Mouse (Mus musculus): ENCODE measurements around the gene Rps3. TPM values are rescaled to one million over a fixed set of nuclear protein-coding genes. Genes with fewer than 3 reads are reported as not detected.

The Rps3 gene
- polyA plus RNA-seq, 1 experiment from 2014 or later: 490 TPM

DNA sequence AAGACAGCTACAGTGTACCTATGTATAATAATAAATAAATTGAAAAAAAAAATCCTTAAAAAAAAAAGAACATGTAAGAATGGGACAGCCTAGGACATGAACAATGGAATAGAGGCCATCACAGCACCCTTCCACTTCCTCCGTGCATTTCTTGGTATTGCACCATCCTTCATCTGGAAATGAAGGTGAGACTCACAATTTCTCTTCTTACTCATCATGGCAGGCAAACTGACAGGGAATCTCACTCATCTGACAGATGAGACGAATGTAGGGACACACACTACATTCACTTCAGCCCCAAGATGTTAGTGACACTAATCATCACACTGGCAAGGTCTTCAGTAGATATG lies 8.0 kb downstream of the Rps3 start:
- peak overlapping the region; percentile 60; the same call in 1 of the 2 replicates for H3K27ac ChIP-seq (ENCODE audit: poor library complexity, severe bottlenecking)
- no peaks in the 10 kb centered on the region for H3K9me3 ChIP-seq (replicated peaks)
- H3K4me3 ChIP-seq: no peak overlapping the region
- no peak for ATAC-seq (ENCODE audit: insufficient number of reproducible peaks, low FRiP score)
- H3K4me2 ChIP-seq: no peak overlapping the region
- H3K36me3 ChIP-seq: peaks cover 77% of the 10 kb centered on the region
- WGBS: 78% methylated on average over 2 of the region's 2 CpGs
- peaks cover 31% of the 10 kb centered on the region for H3K4me1 ChIP-seq (replicated peaks)
- no peaks in the 10 kb centered on the region for H3K27me3 ChIP-seq (replicated peaks)
- H3K9ac ChIP-seq: no peak overlapping the region

DNA sequence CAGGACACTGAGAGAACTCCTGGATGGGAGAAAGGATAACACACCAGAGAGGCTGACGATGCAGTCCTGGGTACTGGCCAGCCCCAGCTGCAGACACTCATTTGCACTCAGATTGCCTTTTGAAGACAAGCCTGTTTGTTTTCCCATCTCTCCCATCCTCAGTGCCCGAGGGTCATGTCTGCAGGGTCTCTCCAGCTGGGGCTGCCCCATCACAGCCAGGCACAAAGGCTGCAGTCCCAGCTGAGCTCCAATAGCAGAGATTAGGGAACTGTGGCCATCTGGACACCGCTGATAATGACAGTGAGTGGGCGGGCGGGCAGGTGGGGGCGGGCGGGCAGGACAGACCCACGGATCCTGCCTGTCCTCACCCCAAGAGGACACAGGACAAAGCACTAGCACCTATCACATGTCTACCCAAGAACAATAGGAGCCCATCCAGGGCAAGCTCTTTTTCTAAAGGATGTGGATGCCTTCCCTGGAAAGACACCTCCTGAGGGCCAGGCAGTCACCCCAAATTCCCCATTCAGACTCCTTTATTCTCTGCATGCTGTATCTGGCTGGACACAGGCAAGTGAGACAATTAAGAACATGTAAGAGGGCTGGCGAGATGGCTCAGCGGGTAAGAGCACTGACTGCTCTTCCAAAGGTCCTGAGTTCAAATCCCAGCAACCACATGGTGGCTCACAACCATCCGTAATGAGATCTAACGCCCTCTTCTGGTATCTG lies 8.5 kb downstream of the Rps3 start:
- H3K9ac ChIP-seq: peak overlapping the region; percentile 45; the same call in 1 of the 2 replicates
- H3K36me3 ChIP-seq: peaks cover 71% of the 10 kb centered on the region

DNA sequence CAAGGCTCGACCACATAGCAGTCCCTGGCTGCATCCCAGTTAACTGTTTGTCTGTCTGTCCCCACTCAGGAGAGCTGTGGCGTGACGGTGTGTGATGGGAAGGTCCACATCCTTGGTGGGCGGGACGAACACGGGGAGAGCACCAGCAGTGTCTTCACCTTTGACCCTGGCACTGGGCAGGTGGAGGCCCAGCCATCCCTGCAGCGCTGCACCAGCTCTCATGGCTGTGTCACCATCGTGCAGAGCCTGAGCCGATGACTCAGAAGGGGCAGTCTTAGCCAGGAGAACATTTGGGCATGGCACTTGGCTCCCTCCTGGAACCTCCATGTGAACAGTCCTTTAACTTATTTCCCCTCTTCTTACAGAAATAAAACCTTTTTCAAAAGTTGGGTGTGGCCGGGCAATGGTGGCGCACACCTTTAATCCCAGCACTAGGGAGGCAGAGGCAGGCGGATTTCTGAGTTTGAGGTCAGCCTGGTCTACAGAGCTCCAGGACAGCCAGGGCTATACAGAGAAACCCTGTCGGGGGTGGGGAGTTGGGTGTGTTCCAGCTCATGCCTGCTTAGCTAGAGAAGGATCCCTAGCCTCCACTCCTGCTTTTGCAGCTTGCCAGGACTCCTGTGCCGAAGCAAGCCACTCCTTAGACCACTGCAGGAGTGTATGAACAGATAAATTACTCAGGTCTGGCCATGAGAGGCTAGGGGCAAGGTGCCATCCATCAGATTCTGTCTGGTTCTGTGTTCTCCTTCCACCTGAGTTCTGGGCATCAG lies 9.7 kb downstream of the Rps3 start:
- ATAC-seq (ENCODE audit: insufficient number of reproducible peaks, low FRiP score): 0 out of 2 replicates have a peak, but pooled peaks have one; percentile 23
- Histone ChIP-seq H3K27ac (ENCODE audit: poor library complexity, severe bottlenecking) (no peak overlapping the region; the same call in 1 of the 2 replicates), H3K27me3 (replicated peaks) (no peaks in the 10 kb centered on the region), H3K9me3 (replicated peaks) (no peaks in the 10 kb centered on the region), H3K4me3 (no peak overlapping the region), H3K4me2 (no peak overlapping the region), H3K36me3 (peaks cover 60% of the 10 kb centered on the region), H3K9ac (no peak overlapping the region), H3K4me1 (replicated peaks) (peaks cover 21% of the 10 kb centered on the region)
- 80% methylated on average over 14 of the region's 14 CpGs for WGBS

More for the DNA sequence above, 8.5 kb downstream of the Rps3 start:
- Histone ChIP-seq H3K4me3 (no peak overlapping the region), H3K9me3 (replicated peaks) (no peaks in the 10 kb centered on the region), H3K27ac (ENCODE audit: poor library complexity, severe bottlenecking) (peak overlapping the region; percentile 60), H3K27me3 (replicated peaks) (no peaks in the 10 kb centered on the region), H3K4me2 (no peak overlapping the region), H3K4me1 (replicated peaks) (peaks cover 25% of the 10 kb centered on the region)
- 39% methylated on average over 12 of the region's 12 CpGs for WGBS
- ATAC-seq (ENCODE audit: insufficient number of reproducible peaks, low FRiP score): peak; percentile 87

DNA sequence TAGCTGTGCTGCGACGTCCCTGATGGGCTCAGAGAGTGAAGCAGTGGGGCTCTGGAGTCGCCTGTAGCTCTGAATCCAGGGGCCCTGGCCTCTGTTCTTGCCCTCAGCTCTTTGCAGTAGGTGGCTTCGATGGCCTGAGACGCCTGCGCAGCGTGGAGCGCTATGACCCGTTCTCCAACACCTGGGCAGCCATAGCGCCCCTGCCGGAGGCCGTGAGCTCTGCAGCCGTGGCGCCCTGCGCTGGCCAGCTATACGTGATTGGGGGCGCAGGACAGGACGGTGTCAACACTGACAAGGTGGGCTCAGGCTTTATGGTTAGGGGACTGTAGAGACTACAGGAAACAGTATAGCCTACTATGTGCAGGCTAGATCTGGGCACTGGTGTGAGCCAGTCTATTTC lies 12.0 kb downstream of the Rps3 start:
- Histone ChIP-seq H3K9ac (no peak overlapping the region), H3K4me2 (no peak overlapping the region), H3K4me3 (no peak overlapping the region), H3K9me3 (replicated peaks) (no peaks in the 10 kb centered on the region), H3K27me3 (replicated peaks) (no peaks in the 10 kb centered on the region), H3K4me1 (replicated peaks) (peaks cover 40% of the 10 kb centered on the region), H3K36me3 (peaks cover 38% of the 10 kb centered on the region), H3K27ac (ENCODE audit: poor library complexity, severe bottlenecking) (no peak overlapping the region)
- no peak for ATAC-seq (ENCODE audit: insufficient number of reproducible peaks, low FRiP score)
- 47% methylated on average over 18 of the region's 18 CpGs for WGBS

DNA sequence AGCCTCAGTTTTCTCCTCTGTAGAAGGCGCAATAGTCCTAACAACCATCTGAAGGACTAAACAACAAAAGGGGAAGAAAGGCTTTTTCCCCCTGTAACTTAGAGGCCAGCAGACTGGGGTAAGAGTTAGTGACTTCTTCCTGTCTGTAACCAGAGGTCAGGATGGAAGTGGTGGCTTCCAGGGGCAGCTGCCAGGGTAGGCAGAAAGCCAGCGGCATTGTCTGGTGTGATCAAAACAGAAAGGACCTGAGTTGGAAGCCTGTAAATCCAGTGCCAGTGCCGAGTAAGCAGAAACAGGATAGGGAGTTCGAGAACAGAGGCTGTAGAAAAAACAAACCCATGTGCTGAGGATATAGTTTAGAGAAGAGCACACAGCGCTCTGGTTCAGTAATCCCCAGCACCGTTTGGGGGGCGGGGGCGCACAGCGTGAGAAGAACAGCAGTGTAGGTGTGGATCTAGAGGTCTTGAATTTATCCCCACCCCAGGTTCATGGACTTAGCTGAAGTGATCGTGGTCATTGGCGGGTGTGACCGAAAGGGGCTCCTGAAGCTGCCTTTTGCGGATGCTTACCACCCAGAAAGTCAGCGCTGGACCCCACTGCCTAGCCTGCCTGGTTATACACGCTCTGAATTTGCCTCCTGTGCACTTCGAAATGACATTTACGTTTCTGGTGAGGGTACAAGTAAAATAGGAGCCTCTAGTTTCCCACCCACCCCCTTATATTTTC lies 13.7 kb downstream of the Rps3 start:
- Histone ChIP-seq H3K36me3 (peaks cover 34% of the 10 kb centered on the region), H3K9ac (no peak overlapping the region), H3K4me2 (no peak overlapping the region), H3K27ac (ENCODE audit: poor library complexity, severe bottlenecking) (no peak overlapping the region), H3K27me3 (replicated peaks) (no peaks in the 10 kb centered on the region), H3K9me3 (replicated peaks) (no peaks in the 10 kb centered on the region), H3K4me3 (no peak overlapping the region), H3K4me1 (replicated peaks) (peaks cover 49% of the 10 kb centered on the region)
- ATAC-seq (ENCODE audit: insufficient number of reproducible peaks, low FRiP score): no peak
- WGBS: 83% methylated on average over 17 of the region's 17 CpGs

DNA sequence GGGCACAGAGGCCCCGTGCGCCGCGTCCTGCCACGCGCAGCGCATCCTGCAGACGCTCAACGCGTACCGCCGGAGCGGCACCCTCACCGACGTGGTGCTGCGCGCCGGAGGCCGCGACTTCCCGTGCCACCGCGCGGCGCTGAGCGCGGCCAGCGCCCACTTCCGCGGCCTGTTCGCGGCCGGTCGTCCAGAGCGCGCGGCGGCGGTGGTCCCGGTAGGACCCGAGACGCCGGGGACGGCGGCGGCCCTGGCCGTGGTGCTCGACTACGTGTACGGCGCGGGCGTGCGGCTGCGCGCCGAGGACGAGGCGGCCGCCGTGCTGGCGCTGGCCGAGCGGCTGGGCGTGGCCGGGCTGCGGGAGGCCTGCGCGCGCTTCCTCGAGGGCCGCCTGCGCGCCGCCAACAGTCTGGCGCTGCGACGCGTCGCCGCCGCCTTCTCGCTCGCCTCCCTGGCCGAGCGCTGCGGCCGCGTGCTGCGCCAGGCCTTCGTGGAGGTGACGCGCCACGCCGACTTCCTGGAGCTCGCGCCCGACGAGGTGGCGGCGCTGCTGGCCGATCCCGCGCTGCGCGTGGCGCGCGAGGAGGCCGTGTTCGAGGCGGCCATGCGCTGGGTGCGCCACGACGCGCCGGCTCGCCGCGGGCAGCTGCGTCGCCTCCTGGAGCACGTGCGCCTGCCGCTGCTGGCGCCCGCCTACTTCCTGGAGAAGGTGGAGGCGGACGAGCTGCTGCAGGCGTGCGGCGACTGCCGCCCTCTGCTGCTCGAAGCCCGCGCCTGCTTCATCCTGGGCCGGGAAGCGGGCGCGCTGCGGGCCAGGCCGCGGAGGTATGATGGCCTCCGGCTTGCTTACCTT lies 15.0 kb downstream of the Rps3 start:
- 3% methylated on average over 142 of the region's 145 CpGs for WGBS
- H3K4me1 ChIP-seq (replicated peaks): peaks cover 39% of the 10 kb centered on the region
- ATAC-seq (ENCODE audit: insufficient number of reproducible peaks, low FRiP score): peak; percentile 77
- H3K4me3 ChIP-seq: peak overlapping the region; percentile 54
- H3K9me3 ChIP-seq (replicated peaks): no peaks in the 10 kb centered on the region
- peak overlapping the region; percentile 75 for H3K9ac ChIP-seq
- H3K4me2 ChIP-seq: peak overlapping the region; percentile 79
- peaks cover 23% of the 10 kb centered on the region for H3K36me3 ChIP-seq
- no peaks in the 10 kb centered on the region for H3K27me3 ChIP-seq (replicated peaks)
- H3K27ac ChIP-seq (ENCODE audit: poor library complexity, severe bottlenecking): peak overlapping the region; percentile 88

DNA sequence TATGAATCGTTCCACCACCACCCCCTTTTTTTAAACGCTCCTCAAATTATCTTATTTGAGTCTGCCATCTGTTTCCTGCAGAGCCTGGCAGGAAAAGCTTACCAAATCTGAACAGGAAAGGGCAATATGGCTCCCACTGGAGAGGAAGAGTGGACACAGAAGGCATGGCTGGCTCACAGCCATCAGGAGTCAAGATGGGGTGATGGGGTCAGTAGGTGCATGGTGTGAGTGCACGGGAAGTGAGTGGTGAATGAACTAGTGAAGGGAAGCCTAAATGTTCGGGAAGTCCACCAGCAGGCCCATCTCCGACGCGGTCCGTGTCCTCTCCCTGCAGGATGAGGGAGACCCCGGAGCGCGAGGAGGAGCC lies 15.6 kb downstream of the Rps3 start:
- Histone ChIP-seq H3K4me2 (peak overlapping the region; percentile 79), H3K9me3 (replicated peaks) (no peaks in the 10 kb centered on the region), H3K27ac (ENCODE audit: poor library complexity, severe bottlenecking) (peak overlapping the region; percentile 88), H3K4me3 (peak overlapping the region; percentile 54), H3K27me3 (replicated peaks) (no peaks in the 10 kb centered on the region), H3K4me1 (replicated peaks) (peaks cover 39% of the 10 kb centered on the region), H3K9ac (peak overlapping the region; percentile 75), H3K36me3 (peaks cover 18% of the 10 kb centered on the region)
- WGBS: 11% methylated on average over 11 of the region's 11 CpGs
- peak; percentile 44; the same call in 1 of the 2 replicates for ATAC-seq (ENCODE audit: insufficient number of reproducible peaks, low FRiP score)

DNA sequence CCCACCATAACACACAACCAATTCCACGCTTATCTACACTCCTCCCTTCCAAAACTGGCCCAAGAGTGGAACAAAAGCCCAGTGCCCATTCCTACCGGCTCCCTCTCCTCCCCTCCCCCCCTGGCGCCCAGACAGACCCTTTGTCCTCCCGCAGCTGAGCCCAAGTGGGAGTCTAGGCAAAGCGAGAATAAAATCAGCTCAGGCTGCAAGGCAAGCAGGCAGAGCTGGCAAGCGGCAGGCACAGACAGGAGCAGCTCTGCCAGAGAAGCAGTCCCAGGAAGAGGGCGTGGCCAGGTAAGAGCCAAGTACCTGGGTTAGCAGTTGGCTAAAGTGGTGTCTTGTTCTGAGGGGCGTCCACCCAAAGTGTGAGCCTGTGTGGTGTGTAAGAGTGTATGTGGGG lies 17.7 kb downstream of the Rps3 start, which contains the start of gene Klhl35:
TSS of gene Klhl35 (plus strand) at position 194 of the 400 bp plus-strand sequence.
- ATAC-seq (ENCODE audit: insufficient number of reproducible peaks, low FRiP score): no peak
- Histone ChIP-seq H3K36me3 (peaks cover 15% of the 10 kb centered on the region), H3K4me2 (peak within 1 kb of the TSS; percentile 36), H3K4me3 (no peak within 1 kb of the TSS), H3K4me1 (replicated peaks) (peaks cover 39% of the 10 kb centered on the region), H3K9me3 (replicated peaks) (no peaks in the 10 kb centered on the region), H3K27ac (ENCODE audit: poor library complexity, severe bottlenecking) (no peak within 1 kb of the TSS), H3K27me3 (replicated peaks) (no peaks in the 10 kb centered on the region), H3K9ac (peak within 1 kb of the TSS; percentile 58)
- 19% methylated on average over 8 of the region's 8 CpGs for WGBS

DNA sequence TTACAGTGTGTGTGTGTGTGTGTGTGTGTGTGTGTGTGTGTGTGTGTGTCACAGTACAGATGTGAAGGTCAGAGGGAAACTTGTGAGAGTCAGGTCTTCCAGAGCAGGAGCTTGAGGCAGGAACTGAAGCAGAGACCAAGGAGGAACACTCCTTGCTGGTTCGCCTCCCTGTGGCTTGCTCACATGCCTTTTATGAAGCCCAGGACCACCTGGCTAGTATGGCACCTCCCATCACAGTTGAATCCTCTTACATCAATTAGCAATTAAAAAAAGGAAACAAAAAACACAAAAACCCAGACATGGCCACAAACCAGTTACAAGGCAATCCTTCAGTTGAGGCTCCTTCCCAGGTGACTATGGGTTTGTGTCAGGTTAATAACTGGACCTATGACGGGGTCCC lies 20.4 kb downstream of the Rps3 start:
- no peaks in the 10 kb centered on the region for H3K27me3 ChIP-seq (replicated peaks)
- WGBS: 83% methylated on average over 2 of the region's 2 CpGs
- no peak for ATAC-seq (ENCODE audit: insufficient number of reproducible peaks, low FRiP score)
- no peak overlapping the region for H3K4me3 ChIP-seq
- peaks cover 41% of the 10 kb centered on the region for H3K36me3 ChIP-seq
- H3K27ac ChIP-seq (ENCODE audit: poor library complexity, severe bottlenecking): no peak overlapping the region
- H3K9me3 ChIP-seq (replicated peaks): no peaks in the 10 kb centered on the region
- H3K9ac ChIP-seq: no peak overlapping the region
- H3K4me2 ChIP-seq: no peak overlapping the region
- peaks cover 33% of the 10 kb centered on the region for H3K4me1 ChIP-seq (replicated peaks)

DNA sequence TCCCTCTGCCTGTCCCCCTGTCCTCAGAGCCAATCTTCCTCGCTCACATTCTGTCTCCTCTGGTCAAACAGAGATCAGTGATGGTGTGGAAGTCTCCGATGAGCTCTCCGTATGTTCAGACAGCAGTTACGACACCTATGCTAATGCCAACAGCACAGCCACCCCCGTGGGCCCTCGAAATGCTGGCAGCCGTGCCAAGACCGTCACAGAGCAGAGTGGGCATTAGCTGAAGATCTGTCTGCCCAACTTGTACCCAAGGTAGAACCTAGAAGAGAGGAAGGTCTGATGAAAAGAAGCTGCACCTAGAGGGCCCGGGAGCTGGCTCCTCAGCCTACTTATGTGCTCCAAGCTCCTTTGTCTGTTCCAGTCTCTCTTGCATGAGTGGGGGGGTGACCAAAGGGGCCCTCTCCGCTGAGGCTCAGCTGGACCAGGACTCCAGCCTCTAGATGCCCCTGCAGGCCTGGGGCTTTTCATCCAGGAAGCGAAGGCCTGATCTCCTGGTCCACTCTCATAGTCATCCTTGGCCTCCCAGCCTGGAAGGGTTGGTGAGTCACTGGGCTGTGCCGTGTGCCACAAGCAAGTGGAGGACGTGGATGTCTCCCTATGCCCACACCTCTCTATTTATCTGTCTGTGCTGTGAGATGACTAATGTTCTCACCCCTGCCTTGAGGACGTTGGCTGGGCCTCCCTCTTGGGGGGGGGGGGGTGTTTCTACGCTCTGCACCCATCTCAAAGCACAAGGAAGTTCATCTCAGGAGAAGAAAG lies 23.5 kb downstream of the Rps3 start:
- no peaks in the 10 kb centered on the region for H3K9me3 ChIP-seq (replicated peaks)
- no peak overlapping the region for H3K27ac ChIP-seq (ENCODE audit: poor library complexity, severe bottlenecking)
- no peaks in the 10 kb centered on the region for H3K27me3 ChIP-seq (replicated peaks)
- peaks cover 3% of the 10 kb centered on the region; the same call in 1 of the 2 replicates for H3K4me1 ChIP-seq (replicated peaks)
- no peak overlapping the region for H3K4me3 ChIP-seq
- H3K36me3 ChIP-seq: peaks cover 70% of the 10 kb centered on the region
- H3K9ac ChIP-seq: no peak overlapping the region
- no peak overlapping the region for H3K4me2 ChIP-seq
- 82% methylated on average over 15 of the region's 15 CpGs for WGBS
- no peak for ATAC-seq (ENCODE audit: insufficient number of reproducible peaks, low FRiP score)
